Mouse (Mus musculus) heart, adult 2 months (tissue): ENCODE data around the gene Pde9a. TPM values are rescaled to one million over a fixed set of nuclear protein-coding genes. Genes with fewer than 3 reads are reported as not detected.

Source experiments
- DNase-seq, 2 experiments: peaks; one replicate each; pipeline ENCODE4 v3.0.0; 2021
- H3K27ac ChIP-seq: fragments of 200-600 bp; 2 replicates; pipeline ENCODE4 v1.8.1; 2022
- H3K27me3 ChIP-seq: fragments of 200-500 bp; 2 replicates; pipeline ENCODE4 v1.6.1; 2012; ENCODE audit warnings: mild to moderate bottlenecking, low read length, inconsistent platforms, mixed read lengths; ENCODE audit not compliant: control insufficient read depth, insufficient read depth
- H3K36me3 ChIP-seq: fragments of 200-500 bp; 2 replicates; pipeline ENCODE4 v1.6.1; 2012; ENCODE audit warnings: low read length, inconsistent platforms; ENCODE audit not compliant: control insufficient read depth, insufficient read depth
- H3K4me1 ChIP-seq: fragments of 200-500 bp; 2 replicates; pipeline ENCODE4 v1.6.1; 2011; ENCODE audit warnings: low read length; ENCODE audit not compliant: control insufficient read depth, insufficient read depth
- H3K4me3 ChIP-seq: fragments of 200-600 bp; 2 replicates; pipeline ENCODE4 v1.8.1; 2022
- H3K79me2 ChIP-seq: fragments of 200-500 bp; replicated peaks from 2 replicates; pipeline ENCODE4 v1.6.1; 2012; ENCODE audit warnings: mild to moderate bottlenecking, inconsistent platforms, low read length, moderate library complexity, mixed read lengths; ENCODE audit not compliant: control insufficient read depth, insufficient read depth
- H3K9ac ChIP-seq: fragments of 200-500 bp; 2 replicates; pipeline ENCODE4 v1.6.1; 2012; ENCODE audit warnings: low read depth, mild to moderate bottlenecking, control low read depth, inconsistent platforms, low read length, mixed read lengths
- CTCF ChIP-seq: fragments of 200-600 bp; IDR thresholded peaks from 2 replicates; pipeline ENCODE4 v1.8.1; 2022; ENCODE audit warnings: antibody characterized with exemption, mild to moderate bottlenecking, moderate library complexity
- EP300 ChIP-seq: fragments of 200-500 bp; IDR thresholded peaks from 2 replicates; pipeline ENCODE4 v1.6.1; 2011; ENCODE audit warnings: low read depth, low read length, control low read depth; ENCODE audit not compliant: insufficient read depth
- POLR2A ChIP-seq: fragments of 200-500 bp; IDR thresholded peaks from 2 replicates; pipeline ENCODE4 v1.6.1; 2011; ENCODE audit warnings: mild to moderate bottlenecking, low read depth, low read length, control low read depth; ENCODE audit not compliant: insufficient read depth
- WGBS: fragments of 180-500 bp; shearing (Covaris S2); methylation state at CpG from one replicate; pipeline ENCODE4 v1.1.7; 2018; 5-methylcytosine and 5-hydroxymethylcytosine counted together
- intact Hi-C: fragments of 180-260 bp; cut with DNase I; formaldehyde crosslinking; loops from one replicate; pipeline ENCODE4 v1.15.1; 2025
- polyA plus RNA-seq: library from polyadenylated mRNA; depleted of rRNA; stranded (reverse); fragments of >200 nt; gene quantifications from 2 replicates; pipeline ENCODE4 v1.2.3, GENCODE M21; 2012; rRNA removed
- total RNA-seq, 2 experiments: library from RNA; stranded (reverse); gene quantifications; 2 replicates each; pipeline ENCODE4 v1.2.3; 2021

Gene Pde9a
- total and polyA plus RNA-seq, 3 experiments: 3.2 to 10.4 (median 4.0) TPM

GRCm38 (mm10) chr17:31519946-31520838 lies 134.2 kb downstream of the Pde9a start, which contains the start of the genes Wdr4 and Ndufv3:
TSS of gene Wdr4 (minus strand) at chr17:31519980.
TSS of gene Ndufv3 (plus strand) at chr17:31520115.
- H3K27ac ChIP-seq: peak within 1 kb of the TSS; percentile 85
- under 1% methylated on average over 45 of the region's 45 CpGs for WGBS
- peak within 1 kb of the TSS; percentile 96 for H3K4me3 ChIP-seq
- H3K79me2 ChIP-seq: peaks cover 1% of the 10 kb centered on the region; the same call in 1 of the 2 replicates
- DNase-seq: peak; percentile 98 to 99
- peaks cover 8% of the 10 kb centered on the region for H3K36me3 ChIP-seq
- TF ChIP-seq CTCF (peak; percentile 39), POLR2A (peak; percentile 96), EP300 (peak; percentile 48; the same call in 1 of the 2 replicates)
- intact Hi-C loops: loop anchor here (2.0 kb wide), 1 partner anchor 43 kb away; no protein-coding TSS in a partner anchor
- no peaks in the 10 kb centered on the region for H3K27me3 ChIP-seq
- H3K4me1 ChIP-seq: peaks cover 5% of the 10 kb centered on the region
- peak within 1 kb of the TSS; percentile 77 for H3K9ac ChIP-seq

DNA sequence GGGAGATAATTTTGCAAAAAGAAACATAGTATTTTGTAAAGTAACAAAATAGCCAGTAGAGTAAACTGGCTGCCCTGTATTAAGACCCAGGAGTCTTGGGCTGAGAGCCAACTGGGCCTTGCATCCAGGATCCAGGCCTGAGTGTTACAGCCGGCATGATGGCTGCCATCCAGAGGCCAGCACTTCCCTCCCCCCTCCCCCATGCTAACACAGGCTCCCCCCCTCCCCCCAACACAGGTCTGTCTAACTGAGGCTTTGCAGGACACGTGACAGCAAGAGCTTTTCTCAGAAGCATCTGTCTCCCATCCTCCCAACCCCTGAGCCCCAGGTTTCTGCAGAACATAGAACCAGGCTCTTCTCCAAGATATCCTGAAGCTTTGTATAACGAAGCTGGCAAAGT lies 134.9 kb downstream of the Pde9a start:
- peak; percentile 66 to 77 for DNase-seq
- Histone ChIP-seq H3K79me2 (peaks cover 2% of the 10 kb centered on the region; the same call in 1 of the 2 replicates), H3K27ac (peak overlapping the region; percentile 85), H3K36me3 (peaks cover 8% of the 10 kb centered on the region), H3K27me3 (no peaks in the 10 kb centered on the region), H3K4me1 (peaks cover 5% of the 10 kb centered on the region), H3K9ac (no peak overlapping the region), H3K4me3 (peak overlapping the region; percentile 96)
- TF ChIP-seq EP300 (no peak), CTCF (no peak), POLR2A (no peak)
- 10% methylated on average over 3 of the region's 3 CpGs for WGBS
- intact Hi-C loops: loop anchor here (2.0 kb wide), 1 partner anchor 42 kb away; no protein-coding TSS in a partner anchor

DNA sequence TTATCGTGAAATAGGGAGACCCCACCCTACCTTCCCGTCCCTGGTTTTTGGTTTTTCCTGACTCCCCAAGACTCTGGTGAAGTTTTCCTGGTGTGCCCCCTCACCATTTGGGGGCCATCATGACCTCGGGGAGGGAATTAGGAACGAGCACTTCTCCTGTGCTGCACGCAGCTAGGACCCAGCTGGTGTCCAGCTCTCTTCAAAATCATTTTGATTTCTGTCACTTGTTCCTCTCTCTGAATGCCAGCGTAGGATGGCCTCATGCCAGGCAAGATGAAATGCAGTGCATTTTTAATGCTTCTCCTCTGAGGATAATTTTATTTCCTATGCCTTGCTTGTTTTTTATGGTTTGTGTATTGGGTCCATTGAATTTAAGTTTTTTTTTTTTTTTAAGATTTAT lies 135.9 kb downstream of the Pde9a start:
- Histone ChIP-seq H3K27me3 (no peaks in the 10 kb centered on the region), H3K36me3 (peaks cover 8% of the 10 kb centered on the region), H3K79me2 (peaks cover 2% of the 10 kb centered on the region; the same call in 1 of the 2 replicates), H3K9ac (no peak overlapping the region), H3K27ac (no peak overlapping the region), H3K4me1 (peaks cover 5% of the 10 kb centered on the region), H3K4me3 (no peak overlapping the region)
- 74% methylated on average over 6 of the region's 6 CpGs for WGBS
- no peak for TF ChIP-seq EP300
- TF ChIP-seq CTCF: no peak
- no peak for TF ChIP-seq POLR2A
- intact Hi-C loops: loop anchor here (2.0 kb wide), 1 partner anchor 41 kb away; no protein-coding TSS in a partner anchor
- DNase-seq: no peak

- intact Hi-C loops: loop anchor here (5.0 kb wide), 1 partner anchor 132 kb away; the partner anchor contains the start of gene U2af1
- TF ChIP-seq CTCF (no peak), EP300 (no peak), POLR2A (no peak)
- H3K27me3 ChIP-seq: no peaks in the 10 kb centered on the region
- 87% methylated on average over 4 of the region's 4 CpGs for WGBS
- H3K4me1 ChIP-seq: peaks cover 5% of the 10 kb centered on the region
- peaks cover 2% of the 10 kb centered on the region; the same call in 1 of the 2 replicates for H3K79me2 ChIP-seq
- no peak for DNase-seq
- no peak overlapping the region for H3K9ac ChIP-seq
- peaks cover 8% of the 10 kb centered on the region for H3K36me3 ChIP-seq
- no peak overlapping the region for H3K27ac ChIP-seq
- no peak overlapping the region for H3K4me3 ChIP-seq
Observed at GRCm38 (mm10) chr17:31525114-31525513, 139.1 kb downstream of the Pde9a start.

GRCm38 (mm10) chr17:31525816-31526215 lies 139.8 kb downstream of the Pde9a start:
- H3K36me3 ChIP-seq: peaks cover 8% of the 10 kb centered on the region
- H3K4me3 ChIP-seq: no peak overlapping the region
- H3K27ac ChIP-seq: no peak overlapping the region
- TF ChIP-seq POLR2A (no peak), EP300 (no peak), CTCF (no peak)
- peaks cover 5% of the 10 kb centered on the region for H3K4me1 ChIP-seq
- peaks cover 2% of the 10 kb centered on the region; the same call in 1 of the 2 replicates for H3K79me2 ChIP-seq
- H3K27me3 ChIP-seq: no peaks in the 10 kb centered on the region
- DNase-seq: no peak
- intact Hi-C loops: loop anchor here (5.0 kb wide), 1 partner anchor 131 kb away; the partner anchor contains the start of gene U2af1
- no peak overlapping the region for H3K9ac ChIP-seq
- 98% methylated on average over 3 of the region's 3 CpGs for WGBS

Other genes starting within 250 kb of the Pde9a start
- gene Tff2, start 241.9 kb upstream of the Pde9a start, total RNA-seq: not detected
- gene Tff2, start 241.9 kb upstream of the Pde9a start, polyA plus RNA-seq: 2.4 TPM in 1 of 2 replicates, not detected in the other
- not detected for gene Tff1, start 220.9 kb upstream of the Pde9a start, total RNA-seq
- gene Tff1, start 220.9 kb upstream of the Pde9a start, polyA plus RNA-seq: not detected in 2 replicates
- not detected for gene Tmprss3, start 187.2 kb upstream of the Pde9a start, total RNA-seq
- not detected in 2 replicates for gene Tmprss3, start 187.2 kb upstream of the Pde9a start, polyA plus RNA-seq
- under 1 TPM in 1 of 2 experiments, not detected in 1; 0.36 TPM for gene Ubash3a, start 178.3 kb upstream of the Pde9a start, total RNA-seq
- gene Ubash3a, start 178.3 kb upstream of the Pde9a start, polyA plus RNA-seq: 0.29 and 0.56 TPM in 2 replicates
- gene Rsph1, start 108.8 kb upstream of the Pde9a start, total RNA-seq: 1 to 10 TPM in 1 of 2 experiments, under 1 TPM in 1; 0.81 to 1.2 TPM
- gene Rsph1, start 108.8 kb upstream of the Pde9a start, polyA plus RNA-seq: 0.32 and 1.2 TPM in 2 replicates
- gene Slc37a1, start 99.4 kb upstream of the Pde9a start, total RNA-seq: 1 to 10 TPM; 7.3 to 9.1 TPM
- 18.7 and 19.7 TPM in 2 replicates for gene Slc37a1, start 99.4 kb upstream of the Pde9a start, polyA plus RNA-seq
- gene Wdr4, start 133.8 kb downstream of the Pde9a start, total RNA-seq: 1 to 10 TPM; 5.2 to 5.6 TPM
- 9.8 and 9.9 TPM in 2 replicates for gene Wdr4, start 133.8 kb downstream of the Pde9a start, polyA plus RNA-seq
- gene Ndufv3, start 133.9 kb downstream of the Pde9a start, total RNA-seq: 1,000 to 10,000 TPM; 1,326 to 1,509 TPM
- gene Ndufv3, start 133.9 kb downstream of the Pde9a start, polyA plus RNA-seq: 764 and 972 TPM in 2 replicates
- gene Pknox1, start 178.5 kb downstream of the Pde9a start, total RNA-seq: 10 to 100 TPM in 1 of 2 experiments, 1 to 10 TPM in 1; 9.3 to 13.1 TPM
- 6.8 and 16.4 TPM in 2 replicates for gene Pknox1, start 178.5 kb downstream of the Pde9a start, polyA plus RNA-seq